Mouse (Mus musculus) MEL (cell line): Measurements from ENCODE around the gene Unc79. TPM values are rescaled to one million over a fixed set of nuclear protein-coding genes. Genes with fewer than 3 reads are reported as not detected.

Experiments
- DNase-seq: peaks from one replicate; pipeline ENCODE4 v3.0.0; 2011; ENCODE audit warnings: low read depth, low spot score
- H3K27ac ChIP-seq: 2 replicates; pipeline ENCODE4 v1.5.1; 2012; ENCODE audit warnings: low read depth, mild to moderate bottlenecking, control low read depth, low read length, moderate library complexity; ENCODE audit not compliant: control insufficient read depth
- H3K27me3 ChIP-seq, 2 experiments: fragments of 150-350 bp in 1 of 2; sonication (generic) in 1 of 2; 2 replicates each; pipeline ENCODE4 v1.6.1; 2012; ENCODE audit warnings: low read length in 2 of 2, mild to moderate bottlenecking in 2 of 2, improper control_type of control experiment in 1 of 2, moderate library complexity in 1 of 2; ENCODE audit not compliant: insufficient read depth in 2 of 2, control insufficient read depth in 1 of 2
- H3K36me3 ChIP-seq, 2 experiments: 2 replicates each; pipeline ENCODE4 v1.6.1; 2012 to 2014; ENCODE audit warnings: low read length in 2 of 2, improper control_type of control experiment in 1 of 2, inconsistent platforms in 1 of 2, mild to moderate bottlenecking in 1 of 2; ENCODE audit not compliant: insufficient read depth in 2 of 2, control insufficient read depth in 1 of 2
- H3K4me1 ChIP-seq, 2 experiments: fragments of 150-350 bp in 1 of 2; sonication (generic) in 1 of 2; 2 replicates each; pipeline ENCODE4 v1.6.1; 2012; ENCODE audit warnings: low read length in 2 of 2, improper control_type of control experiment in 1 of 2, mild to moderate bottlenecking in 1 of 2; ENCODE audit not compliant: insufficient read depth in 2 of 2, control insufficient read depth in 1 of 2
- H3K4me3 ChIP-seq, 2 experiments: fragments of 150-350 bp in 1 of 2; sonication (generic) in 1 of 2; 2 replicates each; pipeline ENCODE4 v1.5.1; 2012; ENCODE audit warnings: low read depth in 2 of 2, low read length in 2 of 2, mild to moderate bottlenecking in 2 of 2, moderate library complexity in 2 of 2, control low read depth in 1 of 2, improper control_type of control experiment in 1 of 2; ENCODE audit not compliant: control insufficient read depth in 1 of 2, insufficient read depth in 1 of 2
- H3K79me2 ChIP-seq: 2 replicates; pipeline ENCODE4 v1.6.1; 2012; ENCODE audit warnings: mild to moderate bottlenecking, low read length, moderate library complexity; ENCODE audit not compliant: control insufficient read depth, poor library complexity, insufficient read depth
- H3K9ac ChIP-seq: 2 replicates; pipeline ENCODE4 v1.6.1; 2012; ENCODE audit warnings: low read depth, mild to moderate bottlenecking, control low read depth, low read length, moderate library complexity; ENCODE audit not compliant: control insufficient read depth, poor library complexity, severe bottlenecking
- H3K9me3 ChIP-seq: fragments of 150-350 bp; sonication (generic); replicated peaks from 2 replicates; pipeline ENCODE4 v1.6.1; 2012; ENCODE audit warnings: mild to moderate bottlenecking, low read length, improper control_type of control experiment, moderate library complexity; ENCODE audit not compliant: insufficient read depth
- BHLHE40 ChIP-seq: IDR thresholded peaks from 2 replicates; pipeline ENCODE4 v1.6.1; 2012; ENCODE audit warnings: low read depth, mild to moderate bottlenecking, inconsistent platforms, low read length, improper control_type of control experiment, borderline replicate concordance
- CHD1 ChIP-seq: IDR thresholded peaks from 2 replicates; pipeline ENCODE4 v1.6.1; 2012; ENCODE audit warnings: low read depth, mild to moderate bottlenecking, inconsistent platforms, low read length, improper control_type of control experiment
- CHD2 ChIP-seq: IDR thresholded peaks from 2 replicates; pipeline ENCODE4 v1.6.1; 2011; ENCODE audit warnings: low read length, improper control_type of control experiment
- CTCF ChIP-seq, 3 experiments: IDR thresholded peaks in 2 of 3; conservative IDR thresholded peaks in 1 of 3; 2 replicates each; pipeline ENCODE4 v1.5.1; 2011 to 2012; ENCODE audit warnings: low read length in 3 of 3, low read depth in 2 of 3, mild to moderate bottlenecking in 2 of 3, improper control_type of control experiment in 1 of 3, inconsistent platforms in 1 of 3, mixed read lengths in 1 of 3, moderate library complexity in 1 of 3; ENCODE audit not compliant: control insufficient read depth in 1 of 3, insufficient read depth in 1 of 3, poor library complexity in 1 of 3, severe bottlenecking in 1 of 3
- E2F4 ChIP-seq: IDR thresholded peaks from 2 replicates; pipeline ENCODE4 v1.6.1; 2011; ENCODE audit warnings: low read depth, low read length, improper control_type of control experiment, borderline replicate concordance
- ELF1 ChIP-seq: IDR thresholded peaks from 2 replicates; pipeline ENCODE4 v1.6.1; 2014; ENCODE audit warnings: low read depth, mild to moderate bottlenecking, inconsistent platforms, low read length, improper control_type of control experiment, moderate library complexity
- EP300 ChIP-seq, 2 experiments: IDR thresholded peaks; 2 replicates each; pipeline ENCODE4 v1.6.1; 2011; ENCODE audit warnings: improper control_type of control experiment in 2 of 2, low read length in 2 of 2, low read depth in 1 of 2, mild to moderate bottlenecking in 1 of 2
- ETS1 ChIP-seq: IDR thresholded peaks from 2 replicates; pipeline ENCODE4 v1.6.1; 2012; ENCODE audit warnings: low read depth, mild to moderate bottlenecking, inconsistent platforms, low read length, improper control_type of control experiment, moderate library complexity
- GABPA ChIP-seq: IDR thresholded peaks from 2 replicates; pipeline ENCODE4 v1.6.1; 2012; ENCODE audit warnings: low read depth, mild to moderate bottlenecking, inconsistent platforms, low read length, improper control_type of control experiment, moderate library complexity
- GATA1 ChIP-seq: IDR thresholded peaks from 2 replicates; pipeline ENCODE4 v1.6.1; 2011; ENCODE audit warnings: low read depth, low read length, improper control_type of control experiment
- HCFC1 ChIP-seq: IDR thresholded peaks from 2 replicates; pipeline ENCODE4 v1.6.1; 2012; ENCODE audit warnings: low read depth, mild to moderate bottlenecking, inconsistent platforms, low read length, improper control_type of control experiment, moderate library complexity
- JUND ChIP-seq: IDR thresholded peaks from 2 replicates; pipeline ENCODE4 v1.6.1; 2011; ENCODE audit warnings: low read depth, mild to moderate bottlenecking, improper control_type of control experiment, low read length
- KAT2A ChIP-seq: conservative IDR thresholded peaks from 2 replicates; pipeline ENCODE4 v1.6.1; 2012; ENCODE audit warnings: low read depth, low read length, improper control_type of control experiment, inconsistent platforms
- MAFK ChIP-seq: IDR thresholded peaks from 2 replicates; pipeline ENCODE4 v1.6.1; 2011; ENCODE audit warnings: low read depth, mild to moderate bottlenecking, low read length, improper control_type of control experiment, borderline replicate concordance
- MAX ChIP-seq: IDR thresholded peaks from 2 replicates; pipeline ENCODE4 v1.6.1; 2011; ENCODE audit warnings: low read length, improper control_type of control experiment
- MAZ ChIP-seq: IDR thresholded peaks from 2 replicates; pipeline ENCODE4 v1.6.1; 2012; ENCODE audit warnings: low read depth, mild to moderate bottlenecking, inconsistent platforms, low read length, improper control_type of control experiment
- MEF2A ChIP-seq: IDR thresholded peaks from 2 replicates; pipeline ENCODE4 v1.6.1; 2014; ENCODE audit warnings: low read depth, mild to moderate bottlenecking, inconsistent platforms, low read length, improper control_type of control experiment; ENCODE audit not compliant: poor library complexity, insufficient replicate concordance, severe bottlenecking; ENCODE audit errors: extremely low read depth
- MXI1 ChIP-seq: IDR thresholded peaks from 2 replicates; pipeline ENCODE4 v1.6.1; 2011; ENCODE audit warnings: mild to moderate bottlenecking, low read depth, low read length, improper control_type of control experiment
- MYB ChIP-seq: IDR thresholded peaks from 2 replicates; pipeline ENCODE4 v1.6.1; 2011; ENCODE audit warnings: mild to moderate bottlenecking, low read depth, low read length, improper control_type of control experiment
- MYC ChIP-seq: IDR thresholded peaks from 2 replicates; pipeline ENCODE4 v1.6.1; 2011; ENCODE audit warnings: low read depth, mild to moderate bottlenecking, low read length, improper control_type of control experiment, moderate library complexity
- NELFE ChIP-seq: IDR thresholded peaks from 2 replicates; pipeline ENCODE4 v1.6.1; 2011; ENCODE audit warnings: low read depth, low read length, improper control_type of control experiment
- NRF1 ChIP-seq: IDR thresholded peaks from 2 replicates; pipeline ENCODE4 v1.6.1; 2014; ENCODE audit warnings: low read depth, mild to moderate bottlenecking, inconsistent platforms, low read length, improper control_type of control experiment, moderate library complexity; ENCODE audit not compliant: poor library complexity, insufficient read depth, severe bottlenecking
- POLR2A ChIP-seq, 2 experiments: IDR thresholded peaks; 2 replicates each; pipeline ENCODE4 v1.6.1; 2011 to 2012; ENCODE audit warnings: low read length in 2 of 2, mild to moderate bottlenecking in 2 of 2, control low read depth in 1 of 2, improper control_type of control experiment in 1 of 2, low read depth in 1 of 2, moderate library complexity in 1 of 2; ENCODE audit not compliant: control insufficient read depth in 1 of 2, insufficient read depth in 1 of 2, poor library complexity in 1 of 2
- POLR2AphosphoS2 ChIP-seq: IDR thresholded peaks from 2 replicates; pipeline ENCODE4 v1.6.1; 2011; ENCODE audit warnings: low read length, improper control_type of control experiment
- POLR2AphosphoS5 ChIP-seq: IDR thresholded peaks from 2 replicates; pipeline ENCODE4 v1.6.1; 2012; ENCODE audit warnings: low read depth, borderline replicate concordance, mild to moderate bottlenecking, inconsistent platforms, low read length, moderate library complexity, mixed read lengths
- RAD21 ChIP-seq: IDR thresholded peaks from 2 replicates; pipeline ENCODE4 v1.6.1; 2011; ENCODE audit warnings: mild to moderate bottlenecking, low read depth, low read length, improper control_type of control experiment
- RCOR1 ChIP-seq: IDR thresholded peaks from 2 replicates; pipeline ENCODE4 v1.6.1; 2012; ENCODE audit warnings: low read depth, mild to moderate bottlenecking, inconsistent platforms, low read length, improper control_type of control experiment
- SIN3A ChIP-seq: IDR thresholded peaks from 2 replicates; pipeline ENCODE4 v1.6.1; 2012; ENCODE audit warnings: low read length, improper control_type of control experiment, inconsistent platforms
- SMC3 ChIP-seq: IDR thresholded peaks from 2 replicates; pipeline ENCODE4 v1.6.1; 2011; ENCODE audit warnings: low read depth, low read length, improper control_type of control experiment
- TAL1 ChIP-seq: IDR thresholded peaks from 2 replicates; pipeline ENCODE4 v1.6.1; 2012; ENCODE audit warnings: mild to moderate bottlenecking, inconsistent platforms, low read length, moderate library complexity, mixed read lengths
- TBP ChIP-seq: IDR thresholded peaks from 2 replicates; pipeline ENCODE4 v1.8.0; 2011; ENCODE audit warnings: low read depth, low read length, improper control_type of control experiment
- TCF12 ChIP-seq: IDR thresholded peaks from 2 replicates; pipeline ENCODE4 v1.6.1; 2014; ENCODE audit warnings: low read depth, mild to moderate bottlenecking, inconsistent platforms, low read length, improper control_type of control experiment, moderate library complexity
- USF1 ChIP-seq: IDR thresholded peaks from 2 replicates; pipeline ENCODE4 v1.6.1; 2014; ENCODE audit warnings: low read depth, mild to moderate bottlenecking, inconsistent platforms, low read length, improper control_type of control experiment, moderate library complexity
- USF2 ChIP-seq, 2 experiments: IDR thresholded peaks; 2 replicates each; pipeline ENCODE4 v1.6.1; 2011 to 2012; ENCODE audit warnings: improper control_type of control experiment in 2 of 2, low read length in 2 of 2, borderline replicate concordance in 1 of 2, inconsistent platforms in 1 of 2, low read depth in 1 of 2, mild to moderate bottlenecking in 1 of 2; ENCODE audit not compliant: insufficient read depth in 1 of 2
- ZC3H11A ChIP-seq: IDR thresholded peaks from 2 replicates; pipeline ENCODE4 v1.6.1; 2012; ENCODE audit warnings: low read depth, mild to moderate bottlenecking, inconsistent platforms, low read length, improper control_type of control experiment
- ZKSCAN1 ChIP-seq: IDR thresholded peaks from 2 replicates; pipeline ENCODE4 v1.6.1; 2012; ENCODE audit warnings: low read depth, mild to moderate bottlenecking, inconsistent platforms, low read length, improper control_type of control experiment, moderate library complexity
- ZMIZ1 ChIP-seq: IDR thresholded peaks from 2 replicates; pipeline ENCODE4 v1.6.1; 2012; ENCODE audit warnings: low read depth, mild to moderate bottlenecking, inconsistent platforms, low read length, improper control_type of control experiment, moderate library complexity
- ZNF384 ChIP-seq: IDR thresholded peaks from 2 replicates; pipeline ENCODE4 v1.6.1; 2012; ENCODE audit warnings: low read depth, mild to moderate bottlenecking, inconsistent platforms, low read length, improper control_type of control experiment
- polyA plus RNA-seq, 2 experiments: library from polyadenylated mRNA; stranded (reverse) in 1 of 2; unstranded in 1 of 2; fragments of >175 nt in 1 of 2; fragments of >200 nt in 1 of 2; gene quantifications; 2 replicates each; pipeline versions ENCODE4 v1.2.1 to v1.2.4; 2012; ENCODE audit warnings: low replicate concordance in 2 of 2, low read depth in 1 of 2; ENCODE audit not compliant: insufficient read length in 2 of 2, insufficient read depth in 1 of 2, missing spikeins in 1 of 2
- total RNA-seq: library from RNA; depleted of rRNA; stranded (reverse); fragments of 300-350 nt; gene quantifications from 2 replicates; pipeline ENCODE4 v1.2.3, GENCODE M21; 2012

Gene Unc79
- total and polyA plus RNA-seq, 3 experiments: 0.01 TPM; not detected in 2

DNA sequence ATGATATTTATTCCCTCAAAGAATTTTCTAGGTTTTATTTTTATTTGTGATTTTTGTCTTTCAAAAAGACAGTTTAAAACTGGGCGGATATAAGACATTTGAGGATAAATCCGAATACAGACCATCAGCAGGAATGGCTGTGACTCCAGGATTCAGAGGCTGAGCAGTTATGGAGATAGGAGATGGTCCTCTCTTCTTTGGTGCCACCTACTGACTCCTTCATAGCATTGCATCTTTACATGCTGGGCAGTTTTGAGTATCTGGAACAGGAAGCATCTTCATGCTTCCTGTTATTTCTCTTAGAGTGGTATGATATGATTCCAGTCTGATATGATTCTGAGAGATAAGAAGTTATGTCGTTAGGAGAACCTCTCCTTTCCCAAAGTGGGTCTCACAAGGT is 116.3 kb downstream of the Unc79 start:
- Histone ChIP-seq H3K9me3 (no peaks in the 10 kb centered on the region), H3K27ac (no peak overlapping the region), H3K4me3 (no peak overlapping the region), H3K36me3 (no peaks in the 10 kb centered on the region), H3K4me1 (no peaks in the 10 kb centered on the region), H3K9ac (no peak overlapping the region), H3K79me2 (no peaks in the 10 kb centered on the region), H3K27me3 (no peaks in the 10 kb centered on the region)
- TF ChIP-seq MXI1 (no peak), NELFE (no peak), MAX (no peak), MAZ (no peak), USF2 (IDR thresholded peaks at IDR 0.05; ENCODE audit: borderline replicate concordance in 1 of 2, insufficient read depth in 1 of 2, low read depth in 1 of 2, low read length in 2 of 2) (no peak), ZC3H11A (peak; percentile 70), RAD21 (peak; percentile 85), BHLHE40 (no peak), MYB (no peak), NRF1 (no peak), SMC3 (peak; percentile 83), POLR2AphosphoS5 (no peak), POLR2A (IDR thresholded peaks at IDR 0.05; ENCODE audit: control insufficient read depth in 1 of 2, insufficient read depth in 1 of 2, low read depth in 1 of 2, low read length in 2 of 2, poor library complexity in 1 of 2) (no peak), ELF1 (no peak), CTCF (IDR thresholded peaks at IDR 0.05 in 2 of 3, conservative IDR thresholded peaks at IDR 0.05 in 1 of 3; ENCODE audit: control insufficient read depth in 1 of 3, insufficient read depth in 1 of 3, low read depth in 2 of 3, low read length in 3 of 3, poor library complexity in 1 of 3, severe bottlenecking in 1 of 3) (peak; percentile 44 to 82 (median 71)), HCFC1 (no peak), USF1 (no peak), KAT2A (no peak), ZKSCAN1 (no peak), EP300 (IDR thresholded peaks at IDR 0.05; ENCODE audit: low read depth in 1 of 2, low read length in 2 of 2) (no peak), TBP (no peak), CHD1 (no peak), GABPA (no peak), MYC (no peak), POLR2AphosphoS2 (no peak), ZNF384 (no peak), JUND (no peak), MAFK (no peak), RCOR1 (no peak), SIN3A (0 out of 2 replicates have a peak, but pooled peaks have one; percentile 17), E2F4 (no peak), ETS1 (no peak), GATA1 (peak; percentile 64), MEF2A (no peak), CHD2 (no peak), ZMIZ1 (no peak), TAL1 (no peak), TCF12 (no peak)
- DNase-seq: peak; percentile 68
